Comparison of ENCODE assay signal across 24 mouse cellular contexts in the genomic region with DNA sequence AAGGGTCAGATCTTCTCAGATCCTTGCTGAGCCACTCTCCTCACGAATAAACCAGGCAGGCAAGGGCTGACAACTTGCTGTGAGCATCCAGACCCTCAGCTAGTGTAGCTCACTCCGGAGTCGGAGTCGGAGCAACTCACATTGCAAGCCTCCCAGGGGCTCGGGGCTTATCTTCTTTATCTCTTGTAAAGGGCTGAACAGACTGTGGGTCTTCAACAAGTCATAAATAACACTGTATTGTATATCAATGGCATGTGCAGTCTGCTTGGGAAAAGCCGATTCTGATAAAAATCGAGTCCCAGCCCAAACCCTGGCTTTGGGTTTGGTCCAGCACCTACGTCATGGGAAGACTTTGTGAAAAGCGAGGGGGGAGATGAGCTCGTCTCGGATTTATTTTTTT.
DNase-seq lines count a peak whose midpoint lies in the region; ATAC-seq and TF ChIP-seq lines count a peak whose summit lies in the region.
"Had no signal": no experiment of that assay in that cellular context is flagged by ENCODE, and none has a peak within 500 bp of the region (broad histone marks: within the 10 kb centered on the region; RNA-seq: fewer than 3 reads in every experiment).

No protein-coding gene starts in this region.

- ATAC-seq in heart, embryonic 12.5 days (ENCODE audit: insufficient number of reproducible peaks, low FRiP score), result no peak
- ATAC-seq in lung, embryonic 16.5 days (ENCODE audit: low read depth), result peak; percentile 28; the same call in 1 of the 2 replicates
- no peak for ATAC-seq in lung, postnatal 0 days
- ATAC-seq: forebrain, embryonic 14.5 days; hindbrain, postnatal 0 days; intestine, embryonic 16.5 days; midbrain, embryonic 16.5 days had no signal

- TF ChIP-seq CTCF in lung, postnatal 0 days (IDR thresholded peaks at IDR 0.05), result no peak

- DNase-seq in gastrocnemius, adult 18-20 months (ENCODE audit: low spot score), result peak; percentile 16
- DNase-seq in gastrocnemius, postnatal 25 days, result no peak
- peak; percentile 4 to 12 for DNase-seq in heart, postnatal 36 days
- DNase-seq in lung, postnatal 0 days (ENCODE audit: low spot score), result no peak
- DNase-seq in yolk sac, embryonic 10.5 days (ENCODE audit: low spot score), result peak; percentile 6
- DNase-seq: adrenal gland, postnatal 10 days; cerebellum, adult 18-20 months; cerebellum, postnatal 14 days; kidney, postnatal 36 days; liver, embryonic 13.5 days; thymus, postnatal 14 days had no signal

- 41% methylated on average over 11 of the region's 11 CpGs for WGBS in heart, embryonic 12.5 days
- WGBS in lung, embryonic 16.5 days, result 40% methylated on average over 11 of the region's 11 CpGs
- 43% methylated on average over 11 of the region's 11 CpGs for WGBS in lung, postnatal 0 days

- no peak overlapping the region for H3K27ac ChIP-seq in heart, embryonic 12.5 days (ENCODE audit: poor library complexity, severe bottlenecking)
- H3K27ac ChIP-seq in lung, embryonic 16.5 days (ENCODE audit: low read length), result no peak overlapping the region
- no peak overlapping the region for H3K27ac ChIP-seq in lung, postnatal 0 days (ENCODE audit: low read length)
- H3K27ac ChIP-seq: embryonic facial prominence, embryonic 12.5 days; heart, embryonic 13.5 days; hindbrain, postnatal 0 days; limb, embryonic 13.5 days; liver, embryonic 13.5 days; midbrain, embryonic 10.5 days; neural tube, embryonic 13.5 days had no signal

- H3K9me3 ChIP-seq in heart, embryonic 12.5 days (replicated peaks), result no peaks in the 10 kb centered on the region; the same call in 1 of the 2 replicates
- H3K9me3 ChIP-seq in lung, embryonic 16.5 days (ENCODE audit: control insufficient read depth, low read length), result no peaks in the 10 kb centered on the region
- no peaks in the 10 kb centered on the region for H3K9me3 ChIP-seq in lung, postnatal 0 days (ENCODE audit: low read length)
- H3K9me3 ChIP-seq: embryonic facial prominence, embryonic 12.5 days; heart, embryonic 13.5 days; limb, embryonic 13.5 days; liver, embryonic 13.5 days; midbrain, embryonic 10.5 days; neural tube, embryonic 13.5 days had no signal

- H3K4me2 ChIP-seq in heart, embryonic 12.5 days, result no peak overlapping the region
- peak overlapping the region; percentile 26 for H3K4me2 ChIP-seq in lung, embryonic 16.5 days (ENCODE audit: low read depth, low read length)
- H3K4me2 ChIP-seq in lung, postnatal 0 days (replicated peaks; ENCODE audit: low read depth, low read length), result no peak overlapping the region
- H3K4me2 ChIP-seq: embryonic facial prominence, embryonic 12.5 days; heart, embryonic 13.5 days; limb, embryonic 13.5 days; liver, embryonic 13.5 days; neural tube, embryonic 13.5 days had no signal

- H3K9ac ChIP-seq in heart, embryonic 12.5 days, result no peak overlapping the region
- no peak overlapping the region for H3K9ac ChIP-seq in lung, embryonic 16.5 days (ENCODE audit: low read length)
- no peak overlapping the region for H3K9ac ChIP-seq in lung, postnatal 0 days (replicated peaks; ENCODE audit: low read depth)
- H3K9ac ChIP-seq: embryonic facial prominence, embryonic 12.5 days; heart, embryonic 13.5 days; limb, embryonic 13.5 days; liver, embryonic 13.5 days; neural tube, embryonic 13.5 days had no signal

- TF ChIP-seq EP300 in lung, postnatal 0 days (IDR thresholded peaks at IDR 0.05), result no peak

- peaks cover 21% of the 10 kb centered on the region for H3K27me3 ChIP-seq in heart, embryonic 12.5 days (replicated peaks)
- no peaks in the 10 kb centered on the region for H3K27me3 ChIP-seq in lung, embryonic 16.5 days (ENCODE audit: control insufficient read depth, insufficient read depth, low read depth, low read length)
- no peaks in the 10 kb centered on the region for H3K27me3 ChIP-seq in lung, postnatal 0 days (replicated peaks; ENCODE audit: insufficient read depth, low read length)
- H3K27me3 ChIP-seq: embryonic facial prominence, embryonic 12.5 days; liver, embryonic 13.5 days had no signal

- intact Hi-C loops in heart, postnatal 36 days (cut with DNase I), result no loop called here

- no peak overlapping the region for H3K4me3 ChIP-seq in heart, embryonic 12.5 days
- H3K4me3 ChIP-seq in lung, embryonic 16.5 days (ENCODE audit: low read length), result no peak overlapping the region
- H3K4me3 ChIP-seq in lung, postnatal 0 days (ENCODE audit: low read depth, low read length), result no peak overlapping the region
- H3K4me3 ChIP-seq: embryonic facial prominence, embryonic 12.5 days; erythroblast, embryonic 14.5 days; heart, embryonic 13.5 days; limb, embryonic 13.5 days; liver, embryonic 13.5 days; midbrain, embryonic 10.5 days; myocyte; neural tube, embryonic 13.5 days had no signal

- H3K36me3 ChIP-seq in heart, embryonic 12.5 days, result no peaks in the 10 kb centered on the region
- no peaks in the 10 kb centered on the region for H3K36me3 ChIP-seq in lung, embryonic 16.5 days (ENCODE audit: control insufficient read depth, insufficient read depth, low read length)
- no peaks in the 10 kb centered on the region for H3K36me3 ChIP-seq in lung, postnatal 0 days (ENCODE audit: insufficient read depth, low read length)
- H3K36me3 ChIP-seq: embryonic facial prominence, embryonic 12.5 days; heart, embryonic 13.5 days; limb, embryonic 13.5 days; liver, embryonic 13.5 days; midbrain, embryonic 10.5 days; neural tube, embryonic 13.5 days had no signal

- no peaks in the 10 kb centered on the region for H3K4me1 ChIP-seq in heart, embryonic 12.5 days (replicated peaks)
- no peaks in the 10 kb centered on the region for H3K4me1 ChIP-seq in lung, embryonic 16.5 days (replicated peaks; ENCODE audit: control insufficient read depth, insufficient read depth, low read length)
- no peaks in the 10 kb centered on the region for H3K4me1 ChIP-seq in lung, postnatal 0 days (ENCODE audit: insufficient read depth, low read depth, low read length)
- H3K4me1 ChIP-seq: heart, embryonic 13.5 days; liver, embryonic 13.5 days; neural tube, embryonic 13.5 days had no signal

Comparison
In these comparisons a context has a peak if more than half of its experiments do, and no peak if none do; other contexts are left out.
1. DNase-seq: peak in gastrocnemius, adult 18-20 months (single experiment), heart, postnatal 36 days (2 of 2) and yolk sac, embryonic 10.5 days (single experiment); none in gastrocnemius, postnatal 25 days (single experiment) and lung, postnatal 0 days (single experiment).